Mouse (Mus musculus) regulatory T cell (primary cell): ENCODE results near the gene Grik3.

Experiments
- in situ Hi-C: fragments of 300-600 bp; cut with MboI, MseI; formaldehyde crosslinking; loops from one replicate; pipeline ENCODE4 v1.15.1; 2025; ENCODE audit warnings: high pct_unique_total_duplicates

Gene Grik3

GRCm38 (mm10) chr4:125726241-125726640 is 235.7 kb downstream of the Grik3 start:
- in situ Hi-C loops, result no loop called here

DNA sequence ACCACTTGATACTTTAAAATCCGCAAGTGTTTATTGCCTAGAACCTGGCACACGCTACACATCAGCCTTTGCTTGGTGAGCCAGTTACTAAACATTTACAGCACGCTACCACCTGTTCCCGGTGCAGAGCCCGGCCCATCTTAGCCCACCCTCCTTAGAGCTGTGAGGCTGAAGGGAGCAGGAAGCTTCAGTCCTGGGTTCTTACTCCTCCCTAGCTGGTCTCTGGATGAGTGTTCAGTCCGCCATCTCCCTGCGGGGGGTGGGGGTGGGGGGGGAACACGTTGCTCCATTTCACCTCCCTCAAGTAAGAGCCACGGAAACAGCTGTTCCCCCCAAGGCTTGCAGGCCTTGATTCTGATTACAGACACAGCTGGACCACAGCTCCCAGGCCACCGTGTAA is 236.5 kb downstream of the Grik3 start:
- in situ Hi-C loops, result no loop called here

DNA sequence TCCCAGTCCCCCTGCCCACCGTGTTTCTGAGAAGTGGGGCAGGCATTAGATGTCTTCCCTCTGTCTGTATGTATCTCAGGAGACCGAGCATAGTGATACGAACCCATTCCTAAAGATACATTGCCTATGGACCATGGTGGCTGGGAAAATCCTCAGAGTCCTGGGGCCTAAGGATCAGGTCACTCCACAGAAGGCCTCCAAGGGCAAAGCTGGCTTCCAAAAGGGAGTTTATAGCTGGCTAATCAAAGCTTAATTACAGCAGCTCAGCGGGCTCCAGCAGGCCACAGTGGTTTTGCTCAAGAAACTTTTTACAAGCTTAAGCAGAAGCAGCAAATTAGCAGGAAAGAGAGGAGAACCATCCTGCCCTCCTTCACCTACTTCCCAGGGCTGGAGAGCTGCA is 237.1 kb downstream of the Grik3 start:
- in situ Hi-C loops, result no loop called here

DNA sequence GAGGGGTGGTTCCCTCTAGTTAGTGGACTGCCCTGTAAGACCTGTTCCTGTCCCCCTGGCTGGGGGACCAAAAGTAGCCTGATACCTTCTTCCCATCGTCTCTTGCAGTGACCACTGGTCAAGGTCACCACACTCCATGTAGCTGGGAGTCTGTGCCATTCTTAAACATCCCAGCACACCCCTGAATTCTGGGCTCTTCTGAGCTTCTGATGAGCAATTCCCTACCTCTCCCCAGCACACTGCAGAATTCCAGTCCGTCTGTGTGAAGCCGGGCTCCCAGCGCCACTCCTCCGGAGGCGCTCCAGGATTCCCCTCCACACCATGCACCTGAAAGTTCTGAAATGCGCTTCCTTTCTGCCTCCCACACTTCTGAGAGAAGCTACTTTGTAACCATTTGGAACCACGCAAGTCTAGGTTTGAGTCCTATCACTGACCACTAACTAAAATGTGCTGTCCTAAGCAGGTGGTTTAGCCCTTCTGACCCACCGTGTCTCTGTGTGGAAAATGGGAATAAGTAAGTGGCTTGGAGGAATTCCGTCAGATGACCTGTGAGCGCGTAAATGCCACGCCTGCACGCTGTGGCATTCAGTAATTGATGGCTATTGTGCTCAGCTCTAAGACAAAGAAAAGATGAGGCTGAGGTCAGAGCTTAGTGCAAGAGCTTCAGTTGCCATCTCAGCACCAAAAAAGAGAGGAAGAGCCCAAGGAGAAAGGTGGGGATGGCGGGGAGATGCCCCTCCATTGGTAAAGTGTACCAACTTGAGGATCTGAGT is 237.8 kb downstream of the Grik3 start:
- in situ Hi-C loops, result no loop called here

- in situ Hi-C loops, result no loop called here
Observed at GRCm38 (mm10) chr4:125729305-125730220, 239.1 kb downstream of the Grik3 start.

DNA sequence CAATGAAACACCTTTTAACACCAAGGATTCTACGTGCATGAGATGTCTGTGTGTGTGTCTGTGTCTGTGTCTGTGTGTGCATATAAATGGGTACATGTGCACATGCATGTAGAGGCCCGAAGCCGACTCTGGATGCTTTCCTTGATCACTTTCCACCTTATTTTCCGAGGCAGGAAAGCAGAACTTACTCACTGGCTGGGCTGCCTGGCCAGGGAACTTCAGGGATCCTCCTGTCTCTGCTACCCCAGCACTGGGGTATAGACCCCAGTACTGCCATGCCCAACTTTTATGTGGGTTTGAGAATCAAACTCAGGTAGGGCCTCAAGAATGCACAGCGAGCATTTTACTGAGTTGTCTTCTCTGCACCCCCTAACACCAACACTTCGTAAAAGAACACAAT is 240.3 kb downstream of the Grik3 start:
- in situ Hi-C loops, result no loop called here

- in situ Hi-C loops, result no loop called here
Observed at GRCm38 (mm10) chr4:125736783-125737182, 246.3 kb downstream of the Grik3 start.

DNA sequence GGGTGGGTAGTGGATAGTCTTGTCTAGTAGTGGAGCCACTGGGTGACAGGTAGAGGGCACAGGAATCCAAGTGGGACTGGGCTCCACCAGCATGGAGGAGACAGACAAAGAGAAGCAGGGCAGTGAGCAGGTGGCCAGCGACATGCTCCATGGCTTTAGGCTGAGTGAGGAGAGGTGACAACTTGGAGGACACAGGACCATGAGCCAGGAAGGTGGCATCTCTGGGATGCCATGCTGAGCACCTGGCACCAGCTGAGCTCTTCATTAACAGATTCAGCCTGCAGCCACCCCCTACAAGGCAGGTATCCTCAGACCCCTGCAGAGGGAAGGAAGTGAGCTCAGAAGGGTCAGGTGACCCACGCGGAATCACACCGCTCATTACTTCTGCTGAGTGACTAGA is 248.3 kb downstream of the Grik3 start:
- in situ Hi-C loops, result no loop called here

DNA sequence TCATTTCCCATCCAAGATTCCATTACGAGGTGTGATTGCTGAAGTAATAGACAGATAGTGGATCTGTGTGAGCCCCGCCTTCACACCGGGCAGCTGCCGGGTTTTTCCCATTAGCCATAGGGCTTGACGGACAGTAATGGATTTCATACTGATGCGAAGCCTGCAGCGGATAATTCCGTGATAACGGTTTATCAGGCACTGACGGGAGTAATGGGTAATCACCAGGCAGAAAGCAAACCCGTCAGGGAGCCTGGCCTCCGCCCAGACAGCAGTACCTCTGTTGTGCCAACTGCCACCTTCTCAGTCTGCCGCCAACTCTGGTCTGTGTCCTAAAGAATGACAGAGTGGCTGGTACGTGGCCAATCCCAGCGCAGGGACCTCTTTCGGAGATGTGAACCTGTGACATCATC is 251.7 kb downstream of the Grik3 start:
- in situ Hi-C loops, result no loop called here

GRCm38 (mm10) chr4:125745902-125746301 is 255.4 kb downstream of the Grik3 start:
- in situ Hi-C loops, result no loop called here

DNA sequence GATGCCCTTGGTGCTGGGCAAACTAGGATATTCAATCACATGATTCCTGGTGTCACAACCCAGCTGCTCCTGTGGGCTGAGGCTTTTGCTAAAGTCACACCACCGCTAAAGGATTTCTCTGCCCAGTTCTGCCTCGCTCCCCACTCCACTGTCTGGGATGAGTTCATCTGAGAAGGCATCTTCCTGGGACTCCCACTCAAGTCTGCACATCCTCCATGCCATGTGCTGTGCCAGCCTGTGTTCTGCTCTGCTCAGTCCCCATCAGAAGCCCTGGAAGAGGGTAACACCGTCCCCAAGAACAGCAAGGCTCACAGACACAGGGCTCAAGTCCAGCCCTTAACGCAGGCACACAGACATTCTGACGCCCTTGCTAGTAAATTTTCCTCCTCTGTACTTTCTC is 265.9 kb downstream of the Grik3 start:
- in situ Hi-C loops, result no loop called here

DNA sequence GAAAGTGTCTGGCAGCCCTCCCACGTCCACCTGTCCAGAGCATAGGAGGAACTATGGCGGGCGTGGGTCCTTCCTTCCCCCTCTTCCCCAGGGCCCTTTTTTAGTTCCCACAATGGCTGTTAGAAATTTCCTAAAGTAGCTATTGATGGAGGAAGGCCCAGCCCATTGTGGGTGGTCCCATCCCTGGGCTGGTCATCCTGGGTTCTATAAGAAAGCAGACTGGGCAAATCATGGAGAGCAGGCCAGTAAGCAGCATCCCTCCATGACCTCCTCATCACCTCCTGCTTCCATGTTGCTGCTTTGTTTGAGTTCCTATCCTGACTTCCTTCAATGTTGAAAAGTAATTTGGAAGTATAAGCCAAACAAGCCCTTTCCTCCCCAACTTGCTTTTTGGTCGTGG is 269.8 kb downstream of the Grik3 start:
- in situ Hi-C loops, result no loop called here

DNA sequence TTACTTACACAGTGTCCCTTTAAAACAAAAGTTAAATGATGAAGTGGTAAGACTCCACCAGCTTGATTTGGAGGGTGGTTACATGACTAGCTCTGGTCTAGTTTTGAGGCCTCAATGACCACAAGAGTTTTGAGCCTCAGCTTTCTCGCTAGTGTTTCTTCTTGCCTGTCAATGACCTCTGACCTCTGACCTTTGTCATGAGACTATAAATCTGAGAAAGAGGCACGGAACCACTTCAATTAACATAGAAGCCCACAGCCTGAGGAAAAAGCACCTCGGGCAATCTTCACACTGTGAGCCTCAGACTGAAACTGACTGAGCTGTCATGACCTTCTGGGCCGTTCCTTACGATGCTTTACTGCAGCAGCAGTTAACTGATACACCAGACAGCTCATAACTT is 272.6 kb downstream of the Grik3 start:
- in situ Hi-C loops, result no loop called here
